Mouse (Mus musculus): ENCODE measurements around the gene Scn4a. TPM values are rescaled to one million over a fixed set of nuclear protein-coding genes. Genes with fewer than 3 reads are reported as not detected.
"Not testable (repeated sequence)": the region's sequence is repeated elsewhere in the genome, so short reads cannot be mapped to it uniquely, and the experiment has no call there.

Scn4a gene
- total RNA-seq (2021), result under 1 TPM; 0.09 to 0.34 TPM

DNA sequence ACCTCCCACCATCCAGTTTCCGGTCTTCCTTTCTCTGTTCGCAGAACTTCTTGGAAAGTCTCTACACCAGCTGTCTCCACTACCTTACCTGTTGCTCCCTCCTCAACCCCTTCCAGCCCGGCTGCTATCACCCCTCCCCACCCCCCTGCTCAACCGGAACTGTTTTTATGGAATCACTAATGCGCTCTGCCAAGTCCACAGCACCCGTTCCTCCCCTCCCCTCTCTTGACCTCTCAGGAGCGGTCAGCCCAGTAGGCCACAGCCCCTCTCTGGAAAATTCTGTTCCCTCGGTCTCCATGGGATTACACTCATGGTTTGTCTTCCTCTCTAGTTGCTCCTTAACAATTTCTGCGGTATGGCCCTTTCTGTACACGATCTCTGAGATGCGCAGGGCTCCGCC lies at the start of gene Scn4a:
Gene Scn4a (minus strand): TSS at position 101 of the 400 bp plus-strand sequence.
- intact Hi-C loops (cut with DNase I), result no loop called here
- DNase-seq (ENCODE audit: extremely low spot score in 1 of 2, low spot score in 2 of 2), result no peak

DNA sequence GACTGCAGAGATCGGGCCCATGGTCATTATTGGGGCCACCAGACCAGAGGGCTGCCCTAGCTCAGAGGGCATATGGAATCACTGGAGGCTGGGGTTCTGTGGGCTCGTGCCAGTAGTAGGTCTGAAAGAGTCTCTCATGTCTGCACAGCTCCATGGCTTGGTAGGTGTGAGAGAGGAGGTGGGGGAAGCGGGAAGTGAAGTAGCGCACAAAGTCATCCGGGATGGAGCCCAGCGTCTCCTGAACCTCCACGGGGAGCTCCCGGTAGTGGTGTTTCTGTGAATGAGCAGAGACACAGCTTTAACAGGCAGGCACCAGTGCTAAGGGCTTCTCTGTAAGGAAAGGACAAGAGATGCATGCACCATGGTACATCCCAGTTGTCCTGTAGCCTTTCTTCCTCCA lies 45.4 kb upstream of the Scn4a start:
- no peak for DNase-seq (ENCODE audit: extremely low spot score in 1 of 2, low spot score in 2 of 2)

DNA sequence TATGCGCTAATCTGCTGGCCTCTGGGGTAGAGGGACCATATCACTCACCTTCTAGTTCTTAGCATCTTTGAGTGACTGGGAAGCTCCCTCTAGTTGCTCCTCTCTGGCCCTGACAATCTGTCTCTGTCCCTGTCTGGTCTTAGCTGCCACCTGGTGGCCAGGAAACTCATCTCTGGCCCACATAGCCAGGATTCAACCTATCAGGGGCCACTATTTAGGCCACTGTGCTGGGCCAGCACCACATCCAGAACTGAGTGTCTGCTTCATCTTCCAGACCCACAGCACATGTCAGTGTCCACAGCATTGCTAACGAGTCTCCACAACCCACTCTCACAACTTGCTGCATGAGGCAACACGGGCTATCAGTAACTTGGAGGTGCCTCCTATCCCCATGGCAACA lies 44.6 kb upstream of the Scn4a start:
- no peak for DNase-seq (ENCODE audit: extremely low spot score in 1 of 2, low spot score in 2 of 2)
- intact Hi-C loops (cut with DNase I), result no loop called here

More for the DNA sequence above, 45.4 kb upstream of the Scn4a start:
- intact Hi-C loops (cut with DNase I), result no loop called here

DNA sequence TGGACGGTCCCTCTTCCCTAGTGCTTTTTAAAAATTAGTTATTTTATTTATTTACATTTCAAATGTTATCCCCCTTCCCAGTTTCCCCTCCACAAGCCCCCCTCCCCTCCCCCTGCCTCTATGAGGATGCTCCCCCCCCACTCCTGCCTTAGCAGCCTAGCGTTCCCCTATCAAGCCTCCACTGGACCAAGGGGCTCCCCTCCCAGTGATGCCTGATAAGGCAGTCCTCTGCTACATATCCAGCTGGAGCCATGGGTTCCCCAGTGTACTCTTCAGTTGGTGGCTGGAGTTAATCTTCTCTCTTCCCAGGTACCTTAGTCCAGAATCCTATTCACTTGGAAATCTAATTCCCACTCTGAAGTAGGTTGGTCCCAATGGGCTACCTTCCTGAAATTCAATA lies 41.0 kb upstream of the Scn4a start:
- DNase-seq (ENCODE audit: extremely low spot score in 1 of 2, low spot score in 2 of 2), result not testable (repeated sequence)
- intact Hi-C loops (cut with DNase I), result loop anchor here (5.0 kb wide), 1 partner anchor 67 kb away; no protein-coding TSS in a partner anchor

DNA sequence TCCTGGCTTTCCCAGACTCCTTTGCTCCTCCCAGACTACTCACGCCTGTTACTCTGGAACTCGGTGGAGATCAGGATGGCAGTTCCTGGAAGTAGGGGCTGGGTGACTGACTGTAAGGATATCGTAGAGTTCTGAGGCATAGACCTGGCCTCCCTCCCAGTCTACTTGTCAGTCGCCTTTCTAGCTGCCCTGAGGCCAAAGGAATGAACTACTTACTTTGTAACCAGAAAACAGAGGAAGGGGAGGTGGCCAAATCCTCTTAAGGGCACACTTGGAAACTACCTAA lies 40.2 kb upstream of the Scn4a start:
- intact Hi-C loops (cut with DNase I), result loop anchor here (5.0 kb wide), 1 partner anchor 66 kb away; no protein-coding TSS in a partner anchor
- DNase-seq (ENCODE audit: extremely low spot score in 1 of 2, low spot score in 2 of 2), result no peak

DNA sequence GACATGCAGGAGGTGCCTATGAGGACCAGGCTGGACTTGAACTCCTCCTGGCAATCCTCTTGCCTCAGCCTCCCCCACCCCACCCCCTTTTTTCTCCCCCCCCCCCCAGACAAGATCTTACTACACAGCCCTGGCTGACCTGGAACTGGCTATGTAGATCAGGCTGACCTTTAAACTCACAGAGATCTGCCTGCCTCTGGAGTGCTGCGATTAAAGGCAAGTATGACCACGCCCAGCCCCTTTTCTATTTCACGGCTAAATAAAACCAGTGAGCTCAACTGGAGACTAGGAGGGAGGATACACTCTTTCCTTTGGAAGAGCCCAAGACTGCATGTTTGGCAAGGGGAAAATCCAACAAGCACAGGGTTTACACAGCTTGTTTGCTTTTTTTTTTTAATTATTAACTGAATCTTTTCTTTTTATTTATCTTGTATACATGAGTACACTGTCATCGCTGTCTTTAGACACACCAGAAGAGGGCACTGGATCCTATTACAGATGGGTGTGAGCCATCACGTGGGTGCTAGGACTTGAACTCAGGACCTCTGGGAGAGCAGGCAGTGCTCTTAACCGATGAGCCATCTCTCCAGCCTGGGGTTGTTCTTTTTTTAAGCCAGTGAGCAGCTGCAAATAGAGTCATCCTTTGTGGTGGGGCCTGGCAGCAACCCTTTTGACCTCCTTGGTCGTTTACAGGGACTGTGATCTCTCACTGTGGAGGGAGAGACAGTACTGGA lies 39.7 kb upstream of the Scn4a start:
- DNase-seq (ENCODE audit: extremely low spot score in 1 of 2, low spot score in 2 of 2), result no peak
- intact Hi-C loops (cut with DNase I), result loop anchor here (5.0 kb wide), 1 partner anchor 65 kb away; no protein-coding TSS in a partner anchor

DNA sequence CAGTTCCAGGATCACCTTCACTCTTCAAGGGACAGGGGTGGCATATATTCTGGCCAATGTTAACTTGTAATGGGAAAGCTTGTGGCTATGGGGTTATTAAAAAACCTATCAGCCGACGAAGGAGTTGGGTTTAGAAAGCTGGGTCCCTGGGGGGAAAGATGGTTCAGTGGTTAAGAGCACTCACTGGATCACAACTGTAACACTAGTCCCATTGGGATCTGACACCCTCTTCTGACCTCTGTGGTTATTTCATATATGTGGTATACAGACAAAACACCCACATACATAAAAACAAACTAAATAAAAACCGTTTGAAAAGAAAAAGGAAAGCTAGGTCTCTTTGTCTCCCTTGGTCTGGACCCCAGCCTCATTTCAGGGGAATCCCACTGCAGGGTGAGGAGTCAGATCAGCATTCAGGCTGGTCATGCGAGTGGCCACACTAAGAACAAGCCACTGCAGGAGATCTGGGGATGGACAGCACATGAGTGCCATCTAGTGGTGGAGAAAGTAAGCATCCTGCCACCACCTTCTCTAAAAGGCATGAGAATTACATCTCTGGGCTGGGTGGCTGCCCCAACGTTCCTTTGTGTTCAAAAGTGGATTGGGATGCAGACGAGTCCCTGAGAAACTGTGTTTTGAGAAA lies 38.6 kb upstream of the Scn4a start:
- intact Hi-C loops (cut with DNase I), result loop anchor here (5.0 kb wide), 1 partner anchor 64 kb away; no protein-coding TSS in a partner anchor
- DNase-seq (ENCODE audit: extremely low spot score in 1 of 2, low spot score in 2 of 2), result peak; percentile 63 to 74

DNA sequence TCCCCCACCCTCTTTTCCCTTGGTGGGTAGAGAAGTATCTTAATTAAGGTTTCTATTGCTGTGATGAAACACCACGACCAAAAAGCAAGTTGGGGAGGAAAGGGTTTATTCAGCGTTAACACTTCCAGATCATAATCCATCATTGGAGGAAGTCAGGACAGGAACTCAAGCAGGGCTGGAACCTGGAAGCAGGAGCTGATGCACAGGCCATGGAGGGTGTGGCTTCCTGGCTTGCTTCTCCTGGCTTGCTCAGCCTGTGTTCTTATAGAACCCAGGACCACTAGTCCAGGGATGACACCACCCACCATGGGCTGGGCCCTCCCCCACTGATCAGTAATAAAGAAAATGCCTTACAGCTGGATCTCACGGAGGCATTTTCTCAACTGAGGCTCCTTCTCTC lies 37.7 kb upstream of the Scn4a start:
- intact Hi-C loops (cut with DNase I), result loop anchor here (5.0 kb wide), 1 partner anchor 63 kb away; no protein-coding TSS in a partner anchor
- no peak for DNase-seq (ENCODE audit: extremely low spot score in 1 of 2, low spot score in 2 of 2)

DNA sequence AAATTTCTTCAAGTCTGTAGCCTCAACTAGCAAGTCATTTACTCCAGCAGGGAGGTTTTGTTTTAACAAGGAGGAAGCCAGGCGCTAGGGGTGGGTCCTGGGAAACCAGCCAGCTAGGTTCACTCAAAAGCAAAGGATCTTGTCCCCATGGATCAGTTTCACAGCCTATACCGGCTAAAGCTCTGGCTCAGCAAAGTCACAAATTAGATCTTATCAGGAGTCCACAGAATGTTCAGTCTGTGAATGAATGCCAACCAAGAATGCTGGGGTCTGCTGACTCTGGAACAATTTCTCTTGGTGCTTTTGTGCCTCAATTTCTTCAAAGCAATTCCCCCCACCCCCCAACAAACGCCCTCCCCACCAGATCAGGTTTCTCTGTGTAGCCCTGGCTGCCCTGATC lies 36.5 kb upstream of the Scn4a start:
- intact Hi-C loops (cut with DNase I), result loop anchor here (5.0 kb wide), 1 partner anchor 62 kb away; no protein-coding TSS in a partner anchor
- no peak for DNase-seq (ENCODE audit: extremely low spot score in 1 of 2, low spot score in 2 of 2)

DNA sequence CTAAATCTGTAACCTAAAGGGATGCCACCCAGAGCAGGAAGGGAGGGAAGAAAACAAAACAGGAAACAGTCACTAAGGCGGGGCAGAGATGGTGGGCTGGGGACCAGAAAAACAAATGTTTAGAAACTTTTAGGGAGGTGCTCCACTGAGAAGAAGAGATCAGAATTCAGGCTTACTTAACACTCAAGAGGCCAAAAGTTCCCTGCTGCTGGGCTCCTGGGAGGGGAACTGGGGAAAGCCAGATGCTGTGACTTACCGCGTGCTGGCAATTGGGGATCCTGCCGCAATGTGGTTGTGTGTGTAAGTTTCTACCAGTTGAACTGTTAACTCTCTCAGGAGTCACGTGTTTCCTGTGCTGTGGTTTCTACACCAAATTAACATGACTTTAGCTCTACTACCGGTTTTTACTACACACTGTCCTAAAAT lies 34.7 kb upstream of the Scn4a start, which contains the start of gene Icam2:
Gene Icam2 (minus strand): TSS at position 285 of the 426 bp plus-strand sequence.
- no peak for DNase-seq (ENCODE audit: extremely low spot score in 1 of 2, low spot score in 2 of 2)
- intact Hi-C loops (cut with DNase I), result no loop called here

DNA sequence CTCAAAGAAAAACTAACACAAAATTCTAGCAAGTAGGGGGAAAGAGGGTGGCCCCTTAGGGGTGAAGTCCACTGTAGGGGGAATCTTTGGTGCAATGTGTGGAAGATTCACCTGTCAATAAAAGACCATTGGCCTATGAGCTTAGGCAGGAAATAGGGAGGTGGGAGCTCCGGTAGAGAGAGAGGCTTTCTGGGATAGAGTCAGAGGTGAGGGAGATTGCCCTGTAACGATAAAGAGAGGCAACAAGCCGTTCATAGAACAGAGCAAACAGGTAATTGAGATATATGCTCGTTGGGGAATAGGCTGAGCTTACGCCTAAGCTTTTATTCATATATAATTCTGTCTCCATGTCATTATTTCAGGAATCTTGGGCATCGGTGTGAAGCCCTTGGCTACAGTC lies 33.9 kb upstream of the Scn4a start:
- intact Hi-C loops (cut with DNase I), result no loop called here
- no peak for DNase-seq (ENCODE audit: extremely low spot score in 1 of 2, low spot score in 2 of 2)

DNA sequence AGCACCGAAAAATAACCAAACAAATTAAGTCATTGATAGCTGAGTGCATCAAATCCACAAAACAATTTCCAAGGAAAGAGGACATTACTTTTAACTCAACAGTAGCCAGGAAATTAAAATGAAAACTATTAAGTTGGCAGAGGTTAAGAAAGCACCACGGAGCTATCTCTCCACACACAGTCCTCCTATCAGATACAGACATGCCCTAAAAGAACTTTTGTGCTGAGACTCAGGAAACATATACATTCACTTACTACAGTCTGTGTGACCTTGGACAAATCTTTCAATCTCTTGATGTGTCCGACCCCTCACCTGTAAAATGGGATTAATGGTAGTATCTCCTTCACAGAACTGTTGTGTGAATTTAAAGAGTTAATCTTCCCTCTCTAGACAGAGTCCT lies 33.3 kb upstream of the Scn4a start:
- intact Hi-C loops (cut with DNase I), result no loop called here
- no peak for DNase-seq (ENCODE audit: extremely low spot score in 1 of 2, low spot score in 2 of 2)

DNA sequence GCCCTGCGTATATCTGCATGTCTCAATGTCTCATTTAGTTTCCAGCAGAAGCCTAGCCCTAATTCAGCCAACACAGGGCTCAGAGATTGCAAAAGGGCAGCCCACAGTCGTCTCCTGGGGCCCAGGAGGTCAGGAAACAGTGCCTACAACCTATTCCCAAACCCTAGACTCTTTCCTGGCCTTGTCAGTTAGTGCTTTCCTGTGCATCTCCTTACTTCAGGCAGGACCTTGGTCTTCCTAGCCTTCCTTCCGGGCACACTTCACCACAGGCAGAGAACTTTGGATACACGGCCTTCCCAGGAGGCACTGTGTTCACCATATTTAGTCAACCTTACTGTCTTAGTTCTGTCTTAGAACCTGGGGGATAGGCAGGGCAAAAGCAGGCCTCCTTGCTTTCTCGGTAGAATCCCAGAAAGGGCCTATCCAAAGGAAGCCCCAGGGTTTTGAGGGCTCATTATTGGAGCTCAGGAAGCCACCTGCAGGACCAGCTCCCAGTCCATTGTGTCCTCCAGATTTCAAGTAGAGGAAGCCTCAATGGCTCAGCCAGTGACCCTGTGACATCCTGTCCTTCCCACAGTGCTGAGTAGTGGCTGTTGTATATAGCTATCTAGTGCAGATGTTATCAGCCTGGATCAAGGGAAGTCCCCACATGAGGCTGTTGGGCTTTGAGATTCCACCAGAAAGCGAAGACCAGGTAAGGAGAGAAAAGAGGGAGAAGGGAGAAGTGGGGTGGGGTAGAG lies 30.1 kb upstream of the Scn4a start:
- intact Hi-C loops (cut with DNase I), result no loop called here
- no peak for DNase-seq (ENCODE audit: extremely low spot score in 1 of 2, low spot score in 2 of 2)

DNA sequence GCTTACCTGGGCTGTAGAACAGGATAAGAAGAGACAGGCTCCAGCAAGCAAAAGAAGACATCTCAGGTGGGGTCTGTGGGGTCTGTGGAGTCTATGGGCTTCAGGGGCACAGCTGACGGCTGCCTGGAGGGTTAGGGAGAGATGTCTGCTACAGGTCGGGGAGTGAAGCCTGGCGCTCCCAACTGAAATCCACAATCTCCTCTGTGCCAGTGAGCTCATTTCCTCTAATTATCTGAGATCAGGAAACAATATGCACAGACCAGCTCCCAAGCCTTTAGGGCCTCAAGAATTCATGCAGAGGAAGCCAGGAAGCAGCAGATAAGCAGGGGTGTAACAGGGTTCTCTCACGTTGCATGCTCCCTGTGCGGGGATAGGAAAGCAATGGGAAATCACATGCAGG lies 29.3 kb upstream of the Scn4a start:
- intact Hi-C loops (cut with DNase I), result no loop called here
- no peak for DNase-seq (ENCODE audit: extremely low spot score in 1 of 2, low spot score in 2 of 2)

DNA sequence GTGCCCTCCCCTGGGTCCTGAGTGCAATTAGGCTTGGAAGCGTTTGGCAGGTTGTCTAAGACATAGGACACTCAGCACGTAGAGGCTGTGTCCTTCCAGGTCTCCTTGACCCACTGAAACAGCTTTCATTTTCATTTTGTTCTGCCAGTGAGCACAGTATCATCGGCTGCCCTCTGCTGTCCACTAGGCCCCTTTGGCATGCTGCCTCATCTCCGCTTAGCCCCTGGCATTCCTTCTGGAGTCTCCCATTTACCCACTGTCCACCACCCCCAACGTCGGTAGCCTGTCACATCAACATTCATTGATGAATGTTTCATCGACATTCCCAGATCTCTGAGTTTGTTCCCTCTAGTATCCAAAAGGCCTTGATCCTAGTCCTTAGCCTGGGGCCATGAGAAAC lies 28.8 kb upstream of the Scn4a start:
- DNase-seq (ENCODE audit: extremely low spot score in 1 of 2, low spot score in 2 of 2), result no peak
- intact Hi-C loops (cut with DNase I), result no loop called here

DNA sequence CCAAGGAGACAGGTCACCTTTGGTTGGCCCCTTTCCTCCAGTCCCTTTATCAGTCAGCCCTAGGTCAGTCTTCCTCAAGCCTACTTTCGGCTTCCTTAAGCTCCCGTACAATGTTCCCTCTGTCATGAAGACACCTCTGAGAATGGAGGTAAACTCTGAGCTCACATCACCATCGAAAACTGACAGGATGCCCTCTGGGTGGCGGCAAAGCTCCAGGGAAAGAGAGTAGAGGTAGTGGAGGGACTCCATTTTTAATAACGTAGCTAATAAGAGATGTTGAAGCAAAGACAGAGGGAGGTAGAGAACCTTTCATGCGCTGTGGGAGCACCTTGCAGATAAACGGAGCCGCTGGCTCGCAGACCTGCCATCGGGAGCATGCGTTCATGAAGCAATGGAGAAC lies 27.9 kb upstream of the Scn4a start:
- DNase-seq (ENCODE audit: extremely low spot score in 1 of 2, low spot score in 2 of 2), result no peak
- intact Hi-C loops (cut with DNase I), result no loop called here

DNA sequence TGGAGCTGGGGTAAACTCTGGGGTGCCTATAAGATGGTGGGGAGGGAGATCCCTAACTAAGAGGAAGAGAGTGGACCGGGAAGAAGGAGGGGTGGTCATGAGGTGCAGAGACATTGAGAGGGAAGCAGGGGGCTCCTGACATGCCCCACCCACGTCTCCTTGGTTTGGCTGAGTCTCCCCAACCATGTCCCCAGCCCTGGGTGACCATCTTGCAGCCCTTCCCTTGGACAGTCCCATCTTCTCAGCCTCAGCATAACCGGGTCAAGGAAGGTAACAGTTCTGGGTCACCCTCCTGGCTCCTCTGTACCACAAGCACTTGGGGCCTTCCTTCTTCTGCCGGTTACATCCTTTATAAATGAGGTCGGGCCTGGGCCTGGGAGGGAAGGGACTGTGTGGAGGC lies 21.9 kb upstream of the Scn4a start:
- DNase-seq (ENCODE audit: extremely low spot score in 1 of 2, low spot score in 2 of 2), result no peak
- intact Hi-C loops (cut with DNase I), result no loop called here

DNA sequence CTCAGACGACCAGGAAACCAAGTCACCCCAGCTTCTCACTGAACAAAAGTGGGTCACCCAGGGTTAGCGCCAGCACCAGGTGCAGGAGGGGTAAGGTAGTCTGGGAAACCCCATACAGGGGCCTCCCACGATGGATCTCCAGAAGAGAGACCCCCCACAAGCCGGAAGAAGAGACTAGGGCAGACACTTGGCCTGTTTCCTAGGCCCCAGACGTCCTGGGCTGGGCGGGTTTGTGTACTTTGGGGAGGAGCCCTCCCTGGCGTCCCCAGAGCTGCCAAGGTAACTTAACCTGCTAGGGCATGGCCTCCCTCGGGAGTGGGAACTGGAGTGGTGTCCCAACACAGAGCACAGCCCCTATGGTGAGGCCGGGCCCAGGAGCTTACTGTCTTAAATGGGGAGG lies 21.5 kb upstream of the Scn4a start:
- no peak for DNase-seq (ENCODE audit: extremely low spot score in 1 of 2, low spot score in 2 of 2)
- intact Hi-C loops (cut with DNase I), result no loop called here

DNA sequence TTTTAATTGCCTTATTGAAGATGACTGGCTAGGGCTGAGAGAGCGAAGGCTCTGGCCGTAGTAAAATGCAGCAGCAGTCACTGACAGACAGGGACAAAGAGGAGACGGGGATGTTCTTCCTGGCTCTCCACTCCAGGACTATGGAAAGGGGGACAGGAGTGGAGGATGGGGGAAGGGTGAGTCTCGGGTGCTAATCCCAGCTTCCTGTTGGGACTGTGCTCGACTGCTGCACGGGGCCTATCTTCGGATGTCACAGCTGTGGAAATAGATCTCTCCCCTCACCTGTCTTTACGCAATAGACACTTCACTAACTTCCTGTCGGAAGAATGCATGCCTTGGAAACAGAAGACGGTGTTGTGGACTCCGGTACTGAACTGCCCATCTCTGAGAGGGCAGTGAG lies 20.9 kb upstream of the Scn4a start:
- intact Hi-C loops (cut with DNase I), result no loop called here
- DNase-seq (ENCODE audit: extremely low spot score in 1 of 2, low spot score in 2 of 2), result no peak

DNA sequence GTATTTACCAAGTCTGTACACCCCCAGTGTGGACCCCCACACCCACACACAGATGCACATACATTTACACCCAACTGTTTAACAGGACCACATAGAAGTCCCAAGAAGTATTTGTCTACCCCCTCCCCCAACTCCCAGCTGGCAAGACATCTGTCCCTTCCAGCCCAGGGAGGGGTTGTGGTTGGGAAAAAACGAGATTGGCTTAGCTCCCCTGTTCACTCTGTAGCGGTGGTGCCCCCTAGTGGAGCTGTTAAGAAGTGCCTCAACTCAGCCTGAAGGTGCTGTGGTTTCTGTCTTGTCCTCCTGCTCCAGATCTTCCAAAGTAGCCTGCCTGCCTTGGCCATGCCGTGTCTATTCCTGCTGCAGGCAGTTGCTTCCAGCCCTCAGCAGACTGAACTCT lies 13.2 kb upstream of the Scn4a start:
- intact Hi-C loops (cut with DNase I), result loop anchor here (5.0 kb wide), 1 partner anchor 34 kb away; no protein-coding TSS in a partner anchor
- DNase-seq (ENCODE audit: extremely low spot score in 1 of 2, low spot score in 2 of 2), result peak; percentile 65 to 89
